ENCODE assay signal across 16 mouse cellular contexts in genomic region chr5:102995928-102996327, GRCm38 (mm10).
"Had no signal": no experiment of that assay in that cellular context is flagged by ENCODE, and none has a peak within 500 bp of the region (broad histone marks: within the 10 kb centered on the region; RNA-seq: fewer than 3 reads in every experiment).

No protein-coding gene starts in this region.

- H3K4me2 ChIP-seq: limb, embryonic 12.5 days; liver, embryonic 13.5 days; lung, embryonic 15.5 days; midbrain, embryonic 11.5 days; midbrain, embryonic 15.5 days; neural tube, embryonic 13.5 days; stomach, embryonic 15.5 days had no signal

- H3K9ac ChIP-seq: limb, embryonic 12.5 days; liver, embryonic 13.5 days; liver, postnatal 0 days; lung, embryonic 15.5 days; midbrain, embryonic 15.5 days; neural tube, embryonic 13.5 days; stomach, embryonic 15.5 days had no signal

- H3K4me3 ChIP-seq: limb, embryonic 12.5 days; liver, embryonic 13.5 days; lung, embryonic 15.5 days; megakaryocyte, embryonic 14.5 days; midbrain, embryonic 15.5 days; neural tube, embryonic 13.5 days; stomach, embryonic 15.5 days had no signal

- H3K27ac ChIP-seq: limb, embryonic 12.5 days; liver, embryonic 13.5 days; lung, embryonic 15.5 days; macrophage; midbrain, embryonic 15.5 days; neural tube, embryonic 13.5 days; stomach, embryonic 15.5 days had no signal

- H3K4me1 ChIP-seq: liver, embryonic 13.5 days; lung, embryonic 15.5 days; megakaryocyte, embryonic 14.5 days; midbrain, embryonic 15.5 days; neural tube, embryonic 13.5 days; stomach, embryonic 15.5 days had no signal

- H3K9me3 ChIP-seq: limb, embryonic 12.5 days; lung, embryonic 15.5 days; midbrain, embryonic 15.5 days; neural tube, embryonic 13.5 days; stomach, embryonic 15.5 days had no signal

- ATAC-seq: liver, postnatal 0 days; midbrain, embryonic 15.5 days had no signal

- H3K27me3 ChIP-seq: limb, embryonic 12.5 days; liver, embryonic 13.5 days; lung, embryonic 15.5 days; megakaryocyte, embryonic 14.5 days; midbrain, embryonic 15.5 days; neural tube, embryonic 13.5 days; stomach, embryonic 15.5 days had no signal

- DNase-seq: kidney, postnatal 10 days; kidney, postnatal 4 days; liver; liver, embryonic 13.5 days; liver, postnatal 0 days; lung, postnatal 14 days; retina, postnatal 1 day; thymus, postnatal 36 days had no signal

- H3K36me3 ChIP-seq: limb, embryonic 12.5 days; liver, embryonic 13.5 days; lung, embryonic 15.5 days; midbrain, embryonic 15.5 days; neural tube, embryonic 13.5 days; stomach, embryonic 15.5 days had no signal
